ENCODE assay signal across 15 mouse cellular contexts in genomic region chr1:42894695-42895094, GRCm38 (mm10).
"Had no signal": no experiment of that assay in that cellular context is flagged by ENCODE, and none has a peak within 500 bp of the region (broad histone marks: within the 10 kb centered on the region; RNA-seq: fewer than 3 reads in every experiment).

No protein-coding gene starts in this region.

- H3K27ac ChIP-seq: neural tube, embryonic 15.5 days; stomach, embryonic 15.5 days; stomach, postnatal 0 days had no signal

- H3K4me1 ChIP-seq: stomach, embryonic 15.5 days had no signal

- H3K9me3 ChIP-seq: neural tube, embryonic 15.5 days; stomach, embryonic 15.5 days had no signal

- DNase-seq: retina, postnatal 1 day; right cerebral cortex, adult 18-20 months; right cerebral cortex, postnatal 14 days; right cerebral cortex, postnatal 25 days; right cerebral cortex, postnatal 4 days; spleen, adult 18-20 months; thymus, adult 18-20 months; thymus, adult 2 months; thymus, postnatal 14 days; thymus, postnatal 25 days; thymus, postnatal 36 days; thymus, postnatal 4 days had no signal

- H3K9ac ChIP-seq: neural tube, embryonic 15.5 days; stomach, embryonic 15.5 days had no signal

- H3K4me2 ChIP-seq: neural tube, embryonic 15.5 days; stomach, embryonic 15.5 days had no signal

- H3K4me3 ChIP-seq: neural tube, embryonic 15.5 days; stomach, embryonic 15.5 days had no signal

- H3K27me3 ChIP-seq: neural tube, embryonic 15.5 days; stomach, embryonic 15.5 days had no signal
